Mouse (Mus musculus): ENCODE measurements at regions not wholly inside any gene's neighbourhood (a gene's known extent, or its start where the extent isn't known, plus 50 kb on each side); places are given as distances from the start of the nearest gene placed in this dataset.

DNA sequence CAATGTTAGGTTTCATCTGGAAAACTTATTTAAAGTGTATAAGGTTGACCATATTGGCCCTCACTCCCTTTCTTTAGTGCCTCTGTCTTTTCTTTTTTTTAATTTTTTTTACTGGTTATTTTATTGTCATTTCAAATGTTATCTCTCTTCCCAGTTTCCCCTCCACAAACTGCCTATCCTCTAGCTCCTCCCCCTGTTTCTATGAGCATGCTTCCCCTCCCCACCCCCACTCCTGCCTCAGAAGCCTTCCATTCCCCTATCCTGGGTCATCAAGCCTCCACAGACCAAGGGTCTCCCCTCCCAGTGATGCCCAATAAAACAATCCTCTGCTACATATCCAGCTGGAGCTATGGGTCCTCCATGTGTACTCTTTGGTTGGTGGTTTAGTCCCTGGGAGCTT lies 2134.9 kb upstream of the Lrrc6 start:
- no peak for DNase-seq (ENCODE audit: low spot score in 2 of 2)

DNA sequence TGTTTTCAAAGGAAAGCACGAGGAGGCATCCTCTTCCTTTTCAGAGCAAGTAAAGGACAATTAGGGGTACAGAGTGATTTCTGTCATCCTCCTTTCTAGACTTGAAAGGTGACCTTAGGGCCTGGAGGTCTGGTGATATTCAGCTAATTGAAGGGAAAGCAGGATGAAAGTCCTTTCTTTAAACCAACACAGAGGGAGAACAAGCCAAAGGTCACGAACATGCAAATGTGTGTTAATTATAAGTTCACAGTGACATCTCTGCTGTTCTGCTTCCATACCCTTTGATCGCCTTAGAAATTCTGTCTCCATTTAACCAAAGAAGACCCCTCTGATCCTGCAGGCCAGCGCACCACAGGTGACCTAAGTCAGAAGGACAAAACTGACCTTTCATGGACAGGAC lies 2126.3 kb upstream of the Lrrc6 start:
- no peak for DNase-seq (ENCODE audit: low spot score in 2 of 2)

DNA sequence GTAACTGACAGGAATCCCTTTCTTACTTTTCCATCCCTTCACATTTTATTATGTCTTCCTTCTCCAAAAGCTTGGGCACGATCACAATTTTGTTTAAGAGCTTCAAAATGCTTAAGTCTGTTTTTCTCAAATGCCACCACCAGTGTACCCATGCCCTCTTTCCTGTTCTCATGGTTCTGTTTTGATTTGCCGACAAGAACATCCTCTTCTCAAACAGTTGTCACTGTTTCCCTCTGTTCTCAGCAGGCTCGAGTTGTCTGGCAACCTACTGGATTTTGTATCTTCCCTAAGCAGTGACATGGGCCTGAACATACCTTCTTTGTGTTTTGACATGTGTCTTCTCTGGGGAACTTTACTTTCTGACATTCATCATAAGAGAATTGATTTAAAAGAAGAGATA lies 2124.1 kb upstream of the Lrrc6 start:
- DNase-seq (ENCODE audit: low spot score in 2 of 2): no peak

DNA sequence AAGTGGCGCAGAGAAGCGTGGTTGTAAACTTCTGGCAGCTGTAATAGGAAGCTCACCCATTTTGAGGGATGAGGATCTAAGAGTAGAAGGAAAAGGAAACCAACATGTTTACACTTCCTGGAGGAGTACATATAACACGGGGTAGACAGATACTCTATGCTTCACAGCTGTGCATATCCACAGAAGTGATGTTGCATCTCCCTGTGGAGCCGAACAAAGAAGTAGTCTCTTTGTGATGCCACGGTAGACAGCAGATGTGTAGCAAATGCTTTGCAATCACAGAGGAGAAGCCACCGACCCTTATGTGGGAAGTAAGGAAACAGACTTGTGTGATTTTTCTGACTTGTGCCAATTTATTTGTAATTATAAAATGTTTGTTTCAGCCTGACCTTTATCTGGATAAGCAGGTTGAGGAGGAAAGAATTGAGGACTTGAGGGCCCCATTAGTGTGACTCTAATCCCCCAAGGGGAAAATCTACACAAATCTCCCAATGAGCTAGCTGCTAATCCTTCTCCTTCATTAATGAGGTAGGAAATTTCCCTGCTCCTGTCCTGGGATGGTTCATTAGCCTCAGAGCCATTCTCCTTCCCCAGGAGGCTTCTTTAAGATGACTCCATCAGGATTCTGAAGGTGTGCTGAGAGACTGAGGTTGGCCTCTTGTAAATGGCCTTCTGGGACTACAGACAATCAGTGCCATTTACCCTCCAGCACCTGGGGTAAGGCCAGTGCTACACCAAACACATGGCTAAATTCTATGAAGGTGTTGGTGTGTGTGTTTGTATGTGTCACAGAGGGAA lies 2119.9 kb upstream of the Lrrc6 start:
- no peak for DNase-seq (ENCODE audit: low spot score in 2 of 2)

DNA sequence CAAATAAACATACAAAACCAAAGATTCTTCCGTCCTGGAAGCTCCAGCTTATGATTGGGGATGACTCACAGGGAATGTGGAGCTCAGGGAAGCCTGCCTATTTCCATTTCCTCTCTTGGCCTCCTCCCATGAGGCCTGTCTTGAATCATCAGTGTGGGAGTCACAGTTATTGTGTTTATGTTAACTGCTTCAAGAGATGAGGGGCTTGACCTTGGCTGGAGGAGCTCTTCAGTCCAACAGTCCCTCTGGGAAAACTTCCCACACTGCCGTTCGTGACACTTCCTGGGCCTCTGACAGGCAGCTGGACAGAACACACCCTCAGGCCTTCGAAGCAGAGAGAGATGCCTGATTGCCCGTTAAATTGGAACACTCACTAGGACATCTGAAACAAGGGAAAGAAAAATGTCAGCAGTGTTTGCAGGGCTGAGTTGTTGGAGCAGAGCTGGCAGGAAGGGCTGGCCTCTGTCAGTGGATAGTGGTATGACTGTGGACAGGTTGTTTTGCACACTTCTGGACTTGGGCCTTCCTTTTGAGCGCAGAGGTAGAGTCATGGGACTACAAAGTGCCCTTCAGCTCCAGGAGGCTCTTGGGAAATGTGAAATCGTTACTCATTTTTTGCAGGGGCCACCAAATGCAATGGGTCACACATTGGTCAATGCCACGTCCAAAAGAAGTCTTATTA lies 2105.5 kb upstream of the Lrrc6 start:
- peak; percentile 6 to 22 for DNase-seq (ENCODE audit: low spot score in 2 of 2)

DNA sequence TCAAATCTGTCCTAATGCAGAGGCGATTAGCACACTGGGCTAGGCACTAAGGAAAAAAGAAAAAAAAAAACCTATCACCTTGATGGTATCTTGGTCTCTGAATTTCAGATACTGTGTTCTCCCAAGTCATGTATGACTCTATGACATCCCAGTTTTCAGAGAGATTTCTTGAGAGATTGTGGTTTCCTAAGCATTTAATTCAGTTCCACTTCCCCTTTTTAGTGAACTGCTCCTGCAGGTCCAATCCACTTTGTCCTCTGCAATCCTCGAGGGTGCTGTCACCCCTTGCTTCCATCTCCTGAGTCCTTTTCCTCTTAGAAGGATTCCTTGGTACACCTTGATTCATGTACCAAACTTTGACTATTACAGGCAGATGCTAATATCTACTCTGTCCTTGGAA lies 2104.8 kb upstream of the Lrrc6 start:
- no peak for DNase-seq (ENCODE audit: low spot score in 2 of 2)

DNA sequence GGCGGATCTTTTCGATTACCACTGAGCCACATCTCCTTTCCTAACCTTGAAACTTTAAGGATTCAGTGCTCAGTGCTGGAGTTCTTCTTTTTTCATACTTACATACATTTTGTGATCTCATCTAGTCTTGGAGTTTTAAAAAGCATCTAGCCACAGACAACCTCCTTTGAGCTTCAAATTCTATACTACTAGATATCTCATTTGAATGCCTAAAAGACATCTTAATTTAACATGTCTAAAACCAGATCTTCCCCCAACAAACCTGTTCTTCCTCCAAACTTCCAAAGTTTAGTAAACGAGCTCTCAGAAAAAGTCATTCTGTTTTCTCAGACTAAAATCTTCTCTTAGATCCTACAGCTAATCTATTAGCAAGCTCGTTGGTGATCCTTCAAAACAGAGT lies 2081.5 kb upstream of the Lrrc6 start:
- DNase-seq (ENCODE audit: low spot score in 2 of 2): no peak

DNA sequence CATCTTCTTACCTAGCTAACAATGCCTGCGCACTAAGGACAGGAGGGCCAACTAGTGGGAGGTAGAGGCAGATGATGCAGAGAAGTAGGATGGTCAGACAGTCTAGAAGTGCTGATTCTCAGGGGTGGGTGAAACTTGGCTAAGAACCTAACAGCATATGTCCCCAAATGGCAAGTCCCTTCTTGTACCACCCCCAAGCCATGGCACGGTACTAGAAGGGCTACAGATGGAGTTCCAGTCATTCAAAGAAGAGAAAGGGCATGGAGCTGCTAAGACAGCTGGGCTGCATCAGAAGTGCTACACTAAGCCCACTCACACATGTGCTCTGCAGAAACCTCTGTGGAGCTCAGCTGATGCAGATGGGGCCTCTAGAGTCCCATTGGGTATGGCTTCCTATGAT lies 2078.8 kb upstream of the Lrrc6 start:
- peak; percentile 41 to 51 for DNase-seq (ENCODE audit: low spot score in 2 of 2)

DNA sequence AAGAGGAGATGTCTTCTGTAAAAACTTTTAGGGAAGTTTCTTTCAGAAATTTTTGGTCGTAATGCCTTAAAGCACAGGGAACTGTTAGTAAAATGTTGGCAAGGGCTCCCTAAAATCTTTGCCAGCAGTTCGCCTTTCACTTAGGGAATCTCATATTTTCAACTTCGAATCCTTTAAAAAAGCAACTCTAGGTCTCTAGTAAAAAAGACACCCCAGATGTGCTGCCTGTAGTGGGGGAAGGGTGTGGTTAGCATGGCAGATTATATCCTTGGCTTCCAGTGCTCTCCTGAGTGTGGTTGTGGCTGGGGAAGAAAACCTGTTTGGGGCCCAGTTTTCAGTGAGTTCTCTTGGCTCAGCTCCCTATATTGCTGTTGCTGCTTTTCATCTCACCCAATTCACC lies 2059.9 kb upstream of the Lrrc6 start:
- DNase-seq (ENCODE audit: low spot score in 2 of 2): peak; percentile 24 to 44

DNA sequence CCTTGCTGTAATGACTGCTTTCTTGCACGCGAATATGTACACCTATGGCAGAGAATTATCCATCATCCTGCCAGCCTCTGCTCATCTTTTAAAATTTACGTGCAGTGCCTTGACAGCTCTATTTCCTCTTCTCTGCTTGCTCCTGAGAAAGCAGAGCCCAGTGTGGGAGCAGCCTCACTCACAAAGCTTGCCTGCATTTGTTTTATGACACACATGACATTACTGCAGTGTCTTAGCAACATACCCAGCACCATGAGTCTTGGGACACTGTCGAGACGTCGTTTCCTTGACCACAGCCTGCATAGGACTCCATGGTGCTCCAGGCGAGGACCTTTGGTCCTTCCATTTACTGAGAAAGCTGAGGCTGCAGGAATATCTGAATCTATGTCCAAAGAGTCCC lies 2055.4 kb upstream of the Lrrc6 start:
- no peak for DNase-seq (ENCODE audit: low spot score in 2 of 2)

DNA sequence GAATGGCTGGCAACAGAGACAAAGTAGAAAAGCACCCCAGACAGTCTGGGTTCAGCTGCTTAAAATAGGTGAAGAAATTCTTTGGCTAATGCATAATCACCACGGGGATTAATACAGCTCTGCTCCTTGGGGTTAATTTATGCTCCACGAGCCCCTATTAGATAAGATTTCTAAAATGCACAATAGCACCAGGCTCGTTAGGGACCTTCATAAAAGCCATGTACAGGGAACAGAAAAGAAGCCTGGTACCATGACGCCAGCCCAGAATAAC lies 2035.3 kb upstream of the Lrrc6 start:
- DNase-seq (ENCODE audit: low spot score in 2 of 2): no peak

DNA sequence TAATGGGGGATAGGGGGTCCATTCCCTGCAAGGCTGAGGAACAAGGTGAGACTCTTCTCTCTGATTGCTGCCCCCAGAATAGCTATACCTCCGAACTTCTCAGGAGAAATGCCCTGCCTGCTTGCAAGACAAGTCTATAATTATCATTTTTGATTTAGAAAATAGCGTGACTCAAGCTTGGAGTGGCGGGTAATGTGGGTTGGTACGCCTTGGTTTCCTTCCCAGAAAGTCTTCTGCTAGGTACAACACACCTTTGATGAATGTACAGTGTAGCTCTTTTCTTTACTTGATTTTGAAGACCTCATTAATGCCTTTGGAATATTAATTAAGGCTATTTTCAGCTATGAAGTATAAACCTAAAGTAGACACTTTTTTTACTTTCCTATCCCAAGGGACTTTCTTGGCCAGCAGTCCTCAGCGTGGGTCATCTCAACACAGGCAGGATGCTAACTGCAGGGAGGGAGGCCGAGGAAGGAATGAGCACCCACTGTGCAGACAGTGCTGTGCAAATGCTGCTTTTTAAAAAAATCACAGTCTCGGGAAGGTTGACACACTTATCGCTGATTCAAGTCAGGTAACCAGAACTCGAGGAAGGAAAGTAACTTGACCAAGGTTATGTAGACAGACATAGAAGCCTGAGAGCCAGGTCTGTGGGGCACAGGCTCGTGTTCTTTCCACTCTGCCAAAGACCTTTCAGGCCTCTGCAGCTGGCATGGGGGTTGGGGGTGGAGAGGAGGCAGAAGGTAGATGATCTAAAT lies 2034.8 kb upstream of the Lrrc6 start:
- DNase-seq (ENCODE audit: low spot score in 2 of 2): peak; percentile 33 to 50

DNA sequence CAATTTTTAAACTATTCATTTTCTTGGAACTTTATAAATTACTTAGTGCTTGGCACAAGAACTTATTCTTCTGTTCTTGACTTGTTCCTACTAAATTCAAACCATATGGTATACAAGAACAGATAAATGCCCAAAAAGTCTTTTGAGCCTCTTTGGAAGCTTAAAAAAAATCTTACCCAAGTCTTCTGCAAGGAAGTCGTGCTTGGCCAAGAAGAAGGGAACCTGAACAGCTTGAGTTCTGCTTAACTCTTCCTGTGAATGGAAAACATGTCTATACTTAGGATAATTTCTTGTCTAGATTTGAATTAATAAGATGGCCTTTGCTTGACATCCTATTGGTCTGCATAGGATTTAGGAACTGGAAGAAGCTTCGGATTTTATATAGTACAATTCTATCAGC lies 2020.0 kb upstream of the Lrrc6 start:
- no peak for DNase-seq (ENCODE audit: low spot score in 2 of 2)

DNA sequence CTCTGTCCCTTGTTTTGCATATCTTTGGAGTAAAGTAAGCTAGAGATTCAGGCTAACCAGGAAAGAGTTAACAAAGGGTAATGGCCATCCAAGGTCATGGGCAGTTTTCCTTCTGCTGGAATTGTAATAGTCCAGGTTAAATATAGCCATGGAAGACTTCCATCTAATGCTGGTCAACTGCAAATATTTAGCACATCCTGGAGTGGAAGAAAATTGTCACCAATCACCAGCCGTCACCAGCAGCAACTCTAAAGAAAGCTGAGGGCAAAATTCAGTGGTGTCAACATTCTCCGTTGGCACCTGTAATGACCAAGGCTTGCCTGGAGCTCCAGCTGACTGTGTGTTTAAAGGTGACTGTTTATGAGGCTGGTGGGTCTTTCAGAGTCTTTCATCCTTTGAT lies 2011.7 kb upstream of the Lrrc6 start:
- DNase-seq (ENCODE audit: low spot score in 2 of 2): no peak

DNA sequence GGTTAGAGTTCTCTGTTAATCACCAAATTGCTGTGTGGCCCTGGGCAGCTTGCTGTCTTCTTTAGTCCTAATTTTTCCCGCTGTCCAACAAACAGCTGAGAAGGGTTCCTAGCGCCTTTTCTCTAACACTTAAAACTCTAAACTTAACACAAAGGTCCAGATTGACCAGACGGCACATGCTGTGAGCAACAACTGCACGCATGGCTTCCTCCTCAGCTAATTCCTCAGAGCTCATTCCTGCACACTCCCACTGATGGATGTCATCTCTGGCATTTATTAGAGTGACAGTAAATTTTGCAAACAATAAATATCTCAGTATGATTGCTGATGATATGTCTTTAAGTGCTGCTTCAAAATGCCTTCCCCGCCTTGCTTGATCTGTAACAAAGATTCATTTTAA lies 2007.5 kb upstream of the Lrrc6 start:
- no peak for DNase-seq (ENCODE audit: low spot score in 2 of 2)

DNA sequence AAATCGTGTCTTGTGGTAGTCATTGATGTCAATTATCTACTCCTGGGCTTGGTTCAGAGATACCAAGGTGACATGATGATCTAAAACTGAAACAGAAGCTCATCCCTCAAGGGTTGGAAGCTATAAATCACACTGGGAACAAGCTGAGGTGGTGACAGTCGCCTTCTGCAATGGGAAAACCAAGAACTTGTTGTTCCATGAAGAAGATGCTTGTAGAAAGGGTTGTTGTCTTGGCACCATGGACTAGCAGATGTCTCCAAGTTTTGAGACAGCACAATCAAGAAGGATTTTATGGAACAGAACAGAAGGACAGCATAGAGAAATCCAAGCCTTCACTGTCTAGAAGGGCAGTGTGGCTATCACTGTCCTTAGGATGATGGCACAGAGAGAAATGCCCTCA lies 2005.4 kb upstream of the Lrrc6 start:
- no peak for DNase-seq (ENCODE audit: low spot score in 2 of 2)

DNA sequence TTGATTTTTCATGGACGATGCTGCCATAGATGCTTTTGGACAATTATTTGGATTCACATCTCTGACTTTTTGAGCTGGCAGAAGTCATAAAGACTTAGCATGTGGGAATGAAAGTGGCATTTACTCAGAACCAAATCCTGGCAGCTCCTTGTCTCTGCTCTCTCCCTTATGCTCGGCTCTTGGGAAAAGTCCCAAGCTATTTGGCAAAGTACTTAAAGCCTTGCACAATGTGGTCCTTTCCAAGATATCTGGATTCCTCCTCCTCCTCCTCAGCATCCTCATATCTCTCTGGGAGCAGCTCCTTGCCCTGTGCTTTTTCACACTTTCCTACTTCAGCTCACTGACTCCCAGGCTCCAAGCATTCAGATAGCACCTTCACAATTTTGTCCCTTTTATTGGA lies 1995.7 kb upstream of the Lrrc6 start:
- peak in 1 of 2 experiments; percentile 24 for DNase-seq (ENCODE audit: low spot score in 2 of 2)

DNA sequence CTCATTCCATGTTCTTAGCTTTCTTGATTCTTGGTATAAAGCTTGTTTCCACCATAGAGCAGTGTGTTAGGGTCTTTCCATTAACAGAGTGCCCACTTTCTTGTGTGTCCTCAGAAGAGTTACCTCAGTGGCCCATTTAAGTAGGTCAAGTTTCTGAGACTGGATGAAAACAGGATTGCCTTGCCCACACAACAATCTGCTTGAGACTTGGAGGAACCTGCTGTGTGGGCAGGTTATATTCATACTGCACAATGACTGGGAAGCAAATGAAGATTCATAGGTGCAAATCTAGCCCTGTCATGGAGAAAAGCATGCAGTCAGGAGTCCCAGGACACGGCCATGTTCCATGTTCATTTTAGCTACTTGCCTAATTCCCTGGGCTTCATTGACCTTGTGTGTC lies 1984.1 kb upstream of the Lrrc6 start:
- DNase-seq (ENCODE audit: low spot score in 2 of 2): peak; percentile 29

DNA sequence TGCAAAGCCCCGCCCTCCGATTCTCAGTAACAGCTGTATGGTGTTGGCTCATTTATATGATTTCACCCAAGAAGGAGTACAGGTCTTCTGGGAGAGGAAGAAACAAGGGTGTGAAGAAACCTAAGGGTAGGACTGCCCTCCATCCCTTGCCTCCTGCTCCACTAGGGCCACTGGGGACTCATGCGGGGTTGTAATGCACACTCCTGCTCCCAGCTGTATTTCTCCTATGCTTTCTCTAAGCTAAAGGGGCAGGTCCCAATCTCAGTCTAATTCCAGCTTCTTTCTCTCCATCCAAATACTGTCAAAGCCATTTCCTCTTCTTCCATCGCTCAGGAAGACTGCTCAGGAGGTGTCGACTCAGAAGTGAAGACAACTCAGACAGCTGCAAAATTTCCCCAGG lies 1977.0 kb upstream of the Lrrc6 start:
- DNase-seq (ENCODE audit: low spot score in 2 of 2): no peak

DNA sequence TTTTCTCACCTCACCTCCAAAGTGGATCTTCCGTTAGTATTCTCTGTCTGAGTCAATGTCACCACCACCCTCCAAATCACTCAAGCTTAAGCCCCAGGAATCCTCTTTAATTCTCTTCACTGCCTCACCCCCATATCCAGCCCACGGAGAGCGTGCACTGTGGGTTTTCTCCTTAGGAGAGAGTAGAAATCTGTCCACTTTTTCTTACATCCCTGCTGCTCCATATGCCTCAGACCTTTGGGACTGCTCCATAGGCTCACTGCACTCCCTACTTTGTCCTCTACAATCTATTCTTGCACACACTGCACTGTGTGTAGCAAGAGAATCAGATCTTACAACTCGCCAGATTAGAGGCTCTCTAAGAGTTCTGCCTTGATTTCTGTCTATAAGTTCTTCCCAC lies 1971.2 kb upstream of the Lrrc6 start:
- no peak for DNase-seq (ENCODE audit: low spot score in 2 of 2)

DNA sequence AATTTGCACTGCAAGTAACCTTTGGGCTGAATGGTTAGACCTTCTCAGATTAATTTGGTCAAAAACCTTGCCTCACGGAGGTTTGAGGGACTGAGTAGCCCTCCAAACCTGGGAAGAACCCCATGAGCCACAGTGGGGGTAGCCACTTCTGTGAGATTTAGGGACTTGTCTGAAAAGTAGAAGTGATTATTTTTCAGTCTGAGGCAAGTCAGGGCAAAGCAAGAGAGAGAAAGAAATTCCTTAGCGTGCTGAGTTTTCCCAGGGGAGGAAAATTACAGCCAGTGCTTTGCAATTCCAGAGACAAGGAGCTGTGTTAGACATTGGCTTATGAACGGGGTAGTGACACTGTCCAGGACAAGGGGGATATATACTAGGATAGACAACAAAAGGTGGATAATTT lies 1962.1 kb upstream of the Lrrc6 start:
- DNase-seq (ENCODE audit: low spot score in 2 of 2): no peak

DNA sequence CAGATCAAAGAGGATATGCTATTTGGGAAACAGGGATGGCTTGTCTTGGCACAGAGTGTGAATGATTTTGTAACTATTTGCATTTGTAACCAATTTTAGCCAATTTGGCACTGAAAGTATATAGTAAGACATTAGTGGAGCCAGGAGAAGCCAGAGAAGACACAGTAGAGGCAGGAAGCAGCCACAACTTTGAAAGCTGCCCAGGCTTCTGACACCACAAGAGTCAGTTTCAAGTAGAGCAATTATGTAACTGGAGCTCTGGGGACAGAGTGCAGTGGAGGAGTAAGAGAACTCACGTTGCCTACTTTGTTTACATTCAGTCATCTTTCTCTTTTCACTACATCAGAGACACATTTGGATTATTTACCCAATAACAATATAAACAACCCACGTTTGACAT lies 1956.5 kb upstream of the Lrrc6 start:
- no peak for DNase-seq (ENCODE audit: low spot score in 2 of 2)

DNA sequence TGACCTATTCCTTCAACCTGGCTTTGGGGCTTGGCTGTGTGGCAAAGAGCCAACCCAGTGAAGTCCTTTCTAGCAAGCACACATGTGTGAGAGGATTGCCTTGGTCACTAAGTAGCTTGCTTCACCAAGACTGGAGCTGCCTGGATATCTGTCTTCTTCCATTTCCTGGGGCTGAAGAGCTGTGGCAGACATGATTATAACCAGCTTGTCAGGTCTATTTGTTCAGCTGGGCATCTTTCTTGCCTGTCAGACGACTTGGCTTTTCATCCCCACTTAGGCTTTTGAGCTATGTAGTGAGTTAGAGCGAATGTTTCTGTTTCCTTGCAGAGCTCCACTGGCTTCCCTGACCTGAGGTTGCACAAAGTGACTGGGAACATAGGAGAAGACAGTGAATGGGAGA lies 1951.3 kb upstream of the Lrrc6 start:
- no peak for DNase-seq (ENCODE audit: low spot score in 2 of 2)
